Mouse (Mus musculus): ENCODE results near the gene Cog8.
A peak's percentile ranks its signal among the peaks of the same experiment; 100 is the strongest.

The Cog8 gene

DNA sequence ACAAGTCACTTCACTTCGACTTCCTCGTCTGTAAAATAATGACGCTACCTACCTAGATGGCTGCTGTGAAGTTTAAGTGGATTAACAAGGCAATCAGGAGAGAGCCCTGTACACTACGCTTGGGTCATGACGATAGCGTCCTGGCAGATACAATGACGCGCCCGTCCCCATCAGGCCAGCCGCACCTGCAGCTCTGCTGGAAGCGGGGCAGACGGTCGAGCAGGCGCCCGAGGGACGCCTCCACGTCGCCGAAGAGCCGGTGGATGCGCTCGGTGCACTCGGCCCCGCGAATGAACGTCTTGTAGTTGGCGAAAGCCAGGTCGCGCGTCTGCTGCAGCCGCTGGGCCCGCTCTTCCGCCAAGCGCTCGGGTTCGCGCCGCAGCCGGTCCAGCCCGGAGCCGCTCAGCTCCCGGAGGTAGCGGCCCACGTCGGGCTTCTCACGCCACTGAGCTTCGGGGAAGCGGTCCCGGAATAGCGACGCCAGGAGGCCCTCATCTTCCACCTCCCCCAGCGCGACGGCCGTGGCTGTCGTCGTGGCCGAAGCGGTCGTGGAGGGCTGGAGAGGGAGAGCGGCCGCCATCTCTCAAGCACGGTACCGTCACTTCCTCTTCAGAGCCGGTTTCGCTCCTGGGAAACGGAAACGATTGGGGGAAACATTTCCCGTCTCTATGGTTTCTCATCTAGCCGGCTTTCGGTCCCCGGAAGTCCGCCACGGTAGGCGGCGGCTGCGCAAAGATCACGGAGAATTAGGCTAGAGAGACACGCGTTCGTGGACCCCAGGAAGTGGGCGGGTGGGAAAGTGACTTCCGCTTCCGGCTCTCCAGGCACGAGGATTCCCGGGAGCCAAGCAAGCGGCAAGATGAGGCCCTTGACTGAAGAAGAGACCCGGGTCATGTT lies at the start of gene Cog8, which contains the start of gene Nip7:
Cog8 (minus strand) TSS at position 614 of the 897 bp plus-strand sequence.
Nip7 (plus strand) TSS at position 802 of the 897 bp plus-strand sequence.
- DNase-seq, result peak; percentile 96 to 98

DNA sequence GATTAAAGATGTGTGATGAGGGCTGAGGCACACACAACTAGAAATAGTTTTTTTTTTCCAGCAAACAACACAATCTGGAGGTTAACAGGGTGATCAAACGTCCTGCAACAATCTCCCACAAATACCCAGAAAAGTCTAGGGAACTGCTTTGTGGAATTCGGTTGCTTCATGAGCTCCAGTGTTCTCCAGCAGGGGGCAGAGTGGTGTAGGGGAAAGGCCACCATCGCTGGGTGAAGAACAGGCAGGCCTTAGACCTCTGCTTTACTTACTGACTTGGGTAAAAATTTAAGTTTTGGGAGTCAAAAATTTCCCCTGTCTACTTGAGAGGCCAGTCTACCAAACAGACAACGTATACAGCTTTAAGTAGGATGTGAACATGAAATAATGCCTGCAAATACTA lies 48.1 kb upstream of the Cog8 start:
- peak; percentile 82 to 89 for DNase-seq

DNA sequence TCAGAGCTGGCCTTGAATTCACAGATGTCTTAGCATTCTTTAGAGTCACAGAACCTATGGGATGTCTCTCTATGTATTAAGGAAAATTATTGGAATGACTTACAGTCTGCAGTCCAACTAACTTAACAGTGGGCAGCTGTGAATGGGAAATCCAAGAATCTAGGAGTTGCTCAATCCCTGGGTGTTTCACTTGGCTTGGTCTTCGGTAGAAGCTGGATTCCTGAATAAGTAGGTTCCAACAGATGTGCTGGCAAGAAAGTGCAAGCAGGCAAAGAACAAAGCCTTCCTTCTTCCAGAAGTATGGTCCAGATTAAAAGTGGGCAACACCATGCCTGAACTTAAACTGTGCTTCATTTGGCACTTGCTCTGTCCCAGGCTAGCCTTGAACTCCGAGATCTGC lies 44.1 kb upstream of the Cog8 start:
- DNase-seq, result no peak

DNA sequence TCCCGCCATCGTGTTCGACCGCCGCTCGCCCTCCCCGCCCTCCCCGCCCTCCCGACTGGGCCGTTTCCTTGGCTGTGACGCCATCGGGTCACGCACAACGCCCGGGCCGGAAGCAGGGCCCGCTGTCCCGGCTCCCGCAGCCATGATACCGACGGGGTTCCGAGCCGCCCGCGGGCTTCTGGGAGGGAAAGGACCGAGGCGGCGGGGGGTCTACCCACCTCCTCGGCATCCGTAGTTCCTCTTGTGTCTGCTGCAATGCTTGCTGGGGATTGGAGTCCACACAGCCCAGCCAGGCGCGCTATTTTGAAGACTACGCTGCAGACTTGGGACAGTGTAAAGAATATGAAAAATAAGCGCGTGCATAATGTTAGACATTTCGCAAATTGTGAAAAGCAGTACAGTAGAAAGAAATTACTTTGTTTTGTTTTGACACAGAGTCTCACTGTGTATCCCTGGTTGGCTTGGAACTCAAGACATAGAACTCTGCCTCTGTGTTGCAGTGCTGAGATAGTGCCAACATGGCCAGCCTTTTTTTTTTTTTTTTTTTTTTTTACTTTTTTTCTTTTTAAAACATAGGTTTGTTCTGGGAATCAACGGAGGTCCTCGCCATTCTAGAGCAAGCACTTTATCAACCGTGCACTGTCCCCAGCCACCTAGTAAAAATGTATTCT lies 40.0 kb upstream of the Cog8 start, which contains the start of gene Terf2:
Terf2 (minus strand) TSS at position 182 of the 671 bp plus-strand sequence.
- DNase-seq, result peak; percentile 95 to 98

DNA sequence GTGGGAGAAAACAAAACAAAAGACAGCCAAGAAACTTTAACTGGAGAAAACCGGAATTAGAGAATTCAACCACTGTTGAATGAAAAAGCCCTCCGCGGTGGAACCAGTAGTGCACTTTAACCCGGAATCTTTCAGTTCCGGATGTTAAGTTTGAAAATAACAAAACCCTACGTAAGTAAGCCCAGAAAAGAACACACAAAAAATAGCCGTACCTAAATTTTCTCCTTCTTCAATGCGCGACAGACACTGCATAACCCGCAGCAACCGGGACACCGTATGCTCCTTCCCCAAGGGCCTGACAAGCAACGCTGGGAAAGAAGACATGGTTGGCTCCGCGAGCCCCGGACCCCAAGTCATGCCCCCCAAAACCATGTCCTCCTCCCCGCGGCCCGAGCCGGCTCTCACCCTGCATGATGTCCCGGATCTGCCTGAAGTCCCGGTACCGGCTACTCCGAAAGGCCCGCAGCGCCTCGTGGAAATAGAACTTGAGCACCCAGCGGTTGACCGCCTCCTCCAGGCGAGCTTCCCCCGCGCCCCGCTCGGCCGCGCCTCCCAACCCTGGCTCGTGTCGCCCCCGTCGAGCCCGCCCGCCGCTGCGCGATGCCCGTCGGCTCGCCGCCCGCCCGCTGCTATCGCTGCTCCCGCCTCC lies 39.4 kb upstream of the Cog8 start:
- DNase-seq, result no peak

DNA sequence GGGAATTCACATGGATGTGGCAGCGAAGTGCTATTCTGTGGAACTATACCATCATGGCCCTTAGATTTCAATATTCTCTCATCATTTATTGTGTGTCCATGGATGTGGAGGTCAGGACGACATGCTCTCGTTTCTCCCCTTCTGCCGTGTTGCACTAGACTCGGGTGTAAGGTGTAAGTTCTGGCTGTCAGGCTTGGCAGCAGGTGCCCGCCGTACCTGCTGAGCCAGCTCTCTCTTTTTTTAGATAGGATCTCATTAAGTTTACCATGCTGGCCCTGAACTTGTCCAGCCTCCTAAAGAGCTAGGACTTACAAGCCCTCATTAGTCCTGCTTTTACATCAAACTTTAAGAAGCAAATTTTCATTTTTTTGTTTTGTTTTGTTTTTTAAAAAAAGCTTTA lies 34.0 kb upstream of the Cog8 start:
- no peak for DNase-seq

DNA sequence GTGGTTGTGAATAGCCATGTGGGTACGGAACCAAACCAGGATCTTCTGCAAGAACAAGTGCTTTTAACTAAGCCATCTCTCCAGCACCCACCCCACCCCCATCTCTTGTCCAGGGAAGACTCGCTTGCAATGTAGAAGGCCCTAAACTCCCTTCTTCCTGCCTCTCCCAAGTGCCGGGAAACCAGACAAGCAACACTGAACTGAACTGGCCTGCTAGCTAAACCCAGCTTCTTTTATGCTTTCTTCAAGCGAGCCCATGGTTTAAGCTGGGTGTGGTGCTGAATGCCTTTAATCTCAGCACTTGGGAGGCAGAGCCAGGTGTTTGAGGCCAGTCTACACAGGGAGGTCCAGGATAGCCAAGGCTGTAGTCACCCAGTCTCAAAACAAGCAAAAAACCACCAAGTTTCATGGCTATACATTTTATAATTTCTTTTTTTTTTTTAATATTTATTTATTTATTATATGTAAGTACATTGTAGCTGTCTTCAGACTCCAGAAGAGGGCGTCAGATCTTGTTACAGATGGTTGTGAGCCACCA lies 32.1 kb upstream of the Cog8 start:
- DNase-seq, result no peak

DNA sequence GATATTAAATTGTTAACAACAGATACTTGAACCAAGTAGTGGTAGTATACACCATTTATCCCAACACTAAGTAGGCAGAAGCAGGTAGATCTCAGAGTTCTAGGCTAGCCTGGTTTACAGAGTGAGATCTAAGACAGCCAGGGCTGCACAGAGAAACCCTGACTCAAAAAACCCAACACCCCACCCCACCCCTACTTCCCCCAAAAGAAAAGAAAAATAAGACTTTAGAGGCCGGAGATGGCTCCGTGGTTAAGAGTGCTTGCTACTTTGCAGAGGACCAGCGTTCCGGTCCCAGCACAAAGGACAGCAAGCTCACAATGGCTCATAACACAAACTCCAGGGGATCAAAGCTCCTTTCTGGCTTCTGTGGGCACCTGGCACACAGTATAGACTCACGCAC lies 29.5 kb upstream of the Cog8 start:
- DNase-seq, result no peak

DNA sequence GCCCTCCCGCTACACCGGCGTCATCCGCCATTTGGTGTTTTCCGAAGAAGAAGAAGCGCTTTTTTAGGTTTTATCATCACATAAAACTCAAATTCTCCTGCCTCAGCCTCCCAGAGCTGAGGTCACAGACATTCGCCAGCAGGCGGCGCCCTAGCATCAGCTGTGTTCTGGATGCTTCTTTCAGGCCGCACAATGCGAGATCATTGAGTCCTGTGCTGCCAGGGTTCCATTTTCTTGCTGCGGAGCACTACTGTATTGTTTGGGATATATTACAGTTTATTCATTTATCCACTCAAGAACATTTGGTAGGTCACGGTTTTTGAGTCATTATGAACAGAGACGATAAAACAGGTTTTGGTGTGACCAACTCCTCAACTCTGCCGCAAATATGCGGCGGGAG lies 28.9 kb upstream of the Cog8 start:
- peak in 1 of 2 experiments; percentile 16 for DNase-seq

DNA sequence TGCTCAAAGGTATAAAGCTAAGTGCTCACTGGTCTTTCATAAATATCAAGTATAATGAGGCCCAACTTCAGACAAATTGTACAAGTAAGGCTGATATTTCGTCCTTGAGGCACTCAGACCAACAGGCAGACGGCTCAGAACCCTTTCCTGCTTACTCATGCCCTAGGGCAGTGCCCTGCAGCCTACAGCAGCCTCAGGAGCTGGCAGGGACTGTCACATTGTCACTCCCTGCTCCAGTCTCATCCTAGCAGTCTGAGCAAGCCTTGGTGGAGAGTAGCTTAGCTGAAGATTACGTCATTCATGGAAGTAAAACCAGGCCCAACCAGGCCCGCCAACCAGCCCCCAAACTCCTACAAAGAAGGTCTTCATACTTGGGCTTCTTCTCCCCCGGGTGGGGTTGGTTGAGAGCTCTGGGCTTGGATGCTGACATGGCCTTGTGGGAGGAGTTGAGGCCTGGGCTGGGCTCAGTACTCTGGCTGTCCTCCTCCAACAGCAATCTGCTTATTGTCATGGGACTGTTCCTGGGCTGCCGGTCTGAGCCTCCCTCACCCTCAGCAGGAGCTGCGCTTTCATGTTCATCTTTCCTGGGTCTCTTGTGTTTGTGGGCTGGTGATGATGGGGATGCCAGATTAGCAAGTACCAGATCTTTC lies 19.9 kb upstream of the Cog8 start:
- DNase-seq, result no peak

DNA sequence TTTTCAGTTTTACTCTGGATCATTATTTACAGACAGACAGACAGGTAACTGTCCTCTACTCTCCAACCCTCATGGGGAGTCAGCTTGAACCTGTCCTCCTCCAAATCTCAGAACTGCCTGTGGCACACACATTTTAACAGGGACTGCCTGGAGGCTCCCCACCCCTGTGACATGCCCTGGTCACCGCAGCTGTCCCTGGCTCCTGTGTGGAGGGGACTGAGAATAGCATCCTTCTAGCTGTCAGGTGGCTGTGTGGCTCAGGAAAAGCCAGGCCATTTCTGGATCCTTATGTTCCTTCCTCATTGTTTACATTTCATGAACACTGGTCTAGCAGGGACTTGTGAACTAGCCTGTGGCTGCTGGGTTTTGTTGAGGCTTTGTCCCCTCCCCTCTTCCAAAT lies 17.6 kb upstream of the Cog8 start:
- DNase-seq, result no peak

DNA sequence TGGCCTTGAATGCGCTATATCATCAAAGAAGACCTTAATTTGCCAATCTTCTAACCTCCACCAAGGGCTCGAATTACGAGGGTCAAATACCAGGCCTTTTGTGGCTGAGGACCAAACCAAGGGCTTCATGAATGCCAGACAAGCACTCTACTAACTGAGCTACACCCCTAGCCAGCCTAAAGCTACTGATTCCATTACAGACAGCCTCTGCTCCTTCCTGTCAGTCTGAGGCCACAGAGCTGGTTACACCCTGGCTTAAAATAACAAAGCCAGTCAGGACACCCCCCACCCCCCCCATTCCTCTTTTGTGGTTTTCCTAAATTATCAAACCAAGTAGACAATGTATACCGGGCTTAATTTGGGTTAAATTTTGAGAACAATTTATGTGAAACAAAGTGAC lies 17.2 kb upstream of the Cog8 start:
- DNase-seq, result no peak

DNA sequence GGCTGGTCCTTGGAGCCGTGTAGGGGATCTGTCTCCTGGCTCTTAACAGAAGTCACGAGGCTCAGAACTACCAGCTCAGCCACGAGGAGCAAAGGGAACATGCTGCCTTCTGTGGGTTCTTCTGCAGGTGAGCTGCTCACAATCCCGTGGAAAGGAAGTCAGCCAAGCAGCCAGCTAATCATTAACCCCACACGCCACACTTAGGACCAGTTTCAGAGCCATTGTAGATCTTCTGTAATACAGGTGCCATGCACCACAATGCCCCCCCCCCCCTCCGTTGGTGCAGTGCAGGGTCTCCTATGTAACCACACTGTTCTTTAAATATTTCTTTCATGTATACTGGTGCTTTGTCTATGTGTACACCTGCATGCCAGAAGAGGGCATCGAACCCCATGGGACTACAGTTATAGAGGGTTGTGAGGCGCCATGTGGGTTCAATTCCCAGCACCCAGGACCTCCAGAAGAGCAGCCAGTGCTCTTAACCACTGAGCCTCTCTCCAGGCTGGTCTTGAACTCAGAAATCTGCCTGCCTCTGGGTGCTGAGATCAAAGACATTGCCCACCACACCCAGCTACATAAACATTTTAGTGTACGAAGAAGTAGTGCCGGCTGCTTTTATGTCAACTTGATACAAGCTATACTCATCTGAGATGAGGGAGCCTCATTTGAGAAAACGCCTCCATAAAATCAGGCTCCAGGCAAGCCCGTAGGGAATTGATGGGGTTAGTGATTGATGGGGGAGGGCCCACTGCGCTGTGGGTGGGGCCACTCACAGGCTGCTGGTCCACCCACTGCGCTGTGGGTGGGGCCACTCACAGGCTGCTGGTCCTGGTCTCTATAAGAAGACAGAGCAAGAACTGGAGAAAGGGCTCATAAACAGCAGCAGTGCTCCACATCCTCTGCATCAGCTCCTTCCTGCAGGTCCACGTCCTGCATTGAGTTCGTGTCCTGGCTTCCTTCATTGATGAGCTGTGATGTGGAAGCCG lies 9.3 kb upstream of the Cog8 start, which contains the start of gene Tmed6:
Tmed6 (minus strand) TSS at position 134 of the 986 bp plus-strand sequence.
- peak; percentile 89 to 91 for DNase-seq

DNA sequence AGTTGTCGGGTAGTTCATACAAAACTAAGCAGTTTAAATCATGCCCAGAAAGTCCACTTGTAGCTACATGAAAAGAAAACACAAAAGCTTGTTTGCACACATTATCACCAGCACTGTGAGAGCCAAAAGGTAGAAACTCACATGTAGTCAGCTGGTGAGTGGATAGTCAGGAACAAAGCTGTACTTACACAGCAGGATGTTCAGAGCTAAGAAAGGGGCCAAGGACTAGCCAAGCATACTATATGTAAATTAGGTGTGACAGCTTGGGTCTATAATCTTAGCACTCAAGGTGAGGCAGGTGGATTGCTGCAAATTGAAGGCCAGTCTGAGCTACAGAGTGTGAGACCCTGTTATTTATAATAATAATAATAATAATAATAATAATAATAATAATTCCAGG lies 6.1 kb upstream of the Cog8 start:
- DNase-seq, result no peak

DNA sequence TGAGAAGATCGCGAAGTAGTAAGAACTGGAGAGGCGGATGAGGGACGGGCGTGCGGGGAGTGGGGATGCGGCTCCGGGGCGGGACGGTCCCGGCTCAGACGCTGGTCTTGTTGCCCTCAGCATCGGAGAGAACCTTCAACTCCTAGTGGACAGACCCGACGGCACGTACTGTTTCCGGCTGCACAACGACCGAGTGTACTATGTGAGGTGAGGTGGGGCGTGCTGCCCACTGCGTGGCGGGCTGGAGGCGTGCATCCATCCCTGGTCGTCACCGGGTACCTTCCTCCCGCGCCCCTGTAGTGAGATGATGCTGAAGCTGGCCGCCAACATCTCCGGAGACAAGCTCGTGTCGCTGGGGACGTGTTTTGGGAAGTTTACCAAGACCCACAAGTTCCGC lies 482 bp upstream of the Cog8 start:
- DNase-seq, result peak in 1 of 2 experiments; percentile 12

DNA sequence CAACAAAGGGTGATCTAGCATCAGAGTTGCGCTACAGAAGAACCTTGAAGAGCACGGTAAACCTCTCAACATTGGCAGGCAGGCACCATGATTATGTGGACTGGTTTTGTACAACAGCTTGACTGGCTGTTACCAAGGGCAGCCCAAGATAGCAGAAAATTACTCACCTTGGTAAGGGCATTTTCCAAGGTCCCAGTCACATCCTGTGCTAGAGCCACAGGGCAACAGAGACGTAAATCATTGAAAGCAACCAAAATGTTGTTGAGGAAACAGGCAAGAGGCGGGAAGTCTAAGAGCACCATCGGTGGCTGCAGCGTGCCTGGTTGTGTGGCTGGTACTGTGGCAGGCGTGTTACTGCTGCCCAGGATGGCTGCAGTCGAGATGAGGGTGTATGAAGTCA lies 4.4 kb downstream of the Cog8 start:
- no peak for DNase-seq

DNA sequence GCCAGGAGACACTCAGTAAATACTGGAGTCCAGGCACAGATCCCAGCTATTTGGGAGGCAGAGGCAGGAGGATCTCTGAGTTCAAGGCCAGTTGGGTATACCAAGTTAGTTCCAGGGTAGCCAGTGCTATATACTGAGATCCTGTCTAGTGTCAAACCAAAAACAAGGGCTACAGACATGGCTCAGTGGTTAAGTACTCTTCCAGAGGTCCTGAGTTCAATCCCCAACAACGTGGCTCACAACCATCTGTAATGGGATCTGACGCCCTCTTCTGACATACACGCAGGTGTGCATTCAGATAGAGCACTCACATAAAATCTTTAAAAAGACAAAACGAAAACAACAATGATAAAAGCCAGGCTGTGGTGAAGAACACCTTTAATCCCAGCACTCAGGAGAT lies 7.0 kb downstream of the Cog8 start:
- no peak for DNase-seq

DNA sequence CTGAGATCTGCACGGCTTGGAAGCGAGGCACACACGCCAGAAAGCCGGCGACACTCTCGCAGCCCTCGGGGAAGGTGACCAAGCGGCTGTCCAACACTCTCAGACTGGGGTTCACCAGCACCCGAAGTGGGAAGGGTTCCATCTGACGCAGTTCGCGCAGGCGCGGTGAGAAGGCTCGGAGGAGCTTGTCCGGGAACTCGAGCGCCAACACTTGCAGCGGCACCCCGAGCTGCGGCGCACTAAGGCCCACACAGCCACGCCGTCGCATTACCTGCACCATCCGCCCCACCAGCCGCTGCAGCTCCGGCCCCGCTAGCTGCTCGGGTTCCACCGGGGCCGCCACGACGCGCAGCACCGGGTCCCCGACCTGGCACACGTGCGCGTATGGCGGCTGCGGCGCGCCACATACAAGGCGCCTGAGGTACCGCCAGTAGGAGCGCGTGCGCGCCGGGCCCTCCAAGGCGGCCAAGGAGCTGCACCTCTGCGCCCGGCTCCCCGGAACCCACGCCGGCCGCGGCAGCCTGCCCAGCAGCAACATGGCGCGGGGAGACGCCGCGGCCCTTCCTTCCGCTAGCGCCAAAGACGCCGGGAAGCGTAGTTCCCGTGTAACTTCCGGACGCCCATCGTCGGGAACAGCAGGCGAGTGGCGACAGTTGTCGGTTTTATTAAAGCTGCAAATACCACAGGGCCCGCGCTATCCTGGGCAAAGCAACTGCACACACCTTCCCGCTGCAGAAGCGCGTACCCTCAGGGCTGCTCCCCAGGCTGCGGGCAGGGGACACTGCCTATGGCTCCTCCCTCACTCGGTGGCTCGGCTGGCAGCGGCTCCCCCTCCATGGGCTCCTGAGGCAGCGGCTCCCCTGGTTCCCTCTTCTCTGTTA lies 8.2 kb downstream of the Cog8 start, which contains the start of gene Pdf:
Pdf (minus strand) TSS at position 554 of the 881 bp plus-strand sequence.
- peak; percentile 82 to 92 for DNase-seq

DNA sequence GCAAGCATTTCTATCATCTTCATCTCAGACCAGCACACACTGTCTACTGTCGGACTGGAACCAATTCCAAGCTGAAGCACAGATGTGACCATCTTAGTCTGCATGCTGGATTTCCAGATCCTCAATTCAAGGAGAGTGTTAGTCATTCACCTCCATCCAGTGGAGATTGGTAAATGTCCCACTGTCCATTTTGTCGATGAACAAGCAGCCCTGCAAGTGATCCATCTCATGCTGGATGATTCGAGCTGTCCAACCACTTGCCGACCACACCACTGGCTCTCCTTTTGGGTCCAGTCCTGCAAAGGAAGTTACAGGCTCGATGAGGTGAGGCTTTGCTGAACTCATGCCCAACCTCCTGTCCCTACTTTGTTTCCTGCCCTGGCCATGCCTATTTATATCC lies 9.5 kb downstream of the Cog8 start:
- no peak for DNase-seq

DNA sequence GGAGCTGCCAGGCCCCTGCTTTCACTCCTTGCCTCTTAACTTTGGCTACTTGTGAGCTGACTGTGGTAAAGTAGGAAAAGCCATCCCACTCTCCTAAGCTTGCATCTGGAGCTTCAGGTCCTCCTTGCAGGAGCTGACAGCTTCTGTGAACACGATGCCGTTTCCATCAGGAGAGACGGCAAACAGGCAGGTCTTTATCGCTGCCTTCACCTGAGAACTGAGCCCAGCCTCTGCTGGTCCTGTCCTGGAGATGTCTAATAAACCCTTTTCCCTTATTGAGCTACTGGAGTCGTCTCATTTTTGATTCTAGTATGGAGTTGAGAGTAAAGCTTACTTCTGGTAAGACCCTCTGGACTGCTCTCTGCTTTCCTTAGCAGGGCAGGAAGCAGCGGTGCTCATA lies 11.0 kb downstream of the Cog8 start:
- DNase-seq, result no peak

All from kidney, postnatal 25 days (tissue).